Mouse (Mus musculus) liver, postnatal 0 days (tissue): Measurements from ENCODE around the gene Mcemp1. TPM values are rescaled to one million over a fixed set of nuclear protein-coding genes. Genes with fewer than 3 reads are reported as not detected.

Experiments used
- ATAC-seq: fragments of 200-750 bp; cut with Nextera tagmentation; 2 replicates; pipeline ENCODE4 v1.8.0; 2017; ENCODE audit warnings: mild to moderate bottlenecking, moderate library complexity
- DNase-seq: peaks from one replicate; pipeline ENCODE4 v3.0.0-alpha.2; 2016
- H3K27ac ChIP-seq: fragments of 300-500 bp; sonication (generic); 2 replicates; pipeline ENCODE4 v1.5.1; 2014; ENCODE audit warnings: antibody characterized with exemption, moderate library complexity, mild to moderate bottlenecking, low read depth
- H3K27me3 ChIP-seq: fragments of 300-500 bp; sonication (generic); 2 replicates; pipeline ENCODE4 v1.6.1; 2014; ENCODE audit warnings: low read length, control low read depth, mixed read lengths; ENCODE audit not compliant: insufficient read depth
- H3K36me3 ChIP-seq: fragments of 300-500 bp; sonication (generic); replicated peaks from 2 replicates; pipeline ENCODE4 v1.6.1; 2014; ENCODE audit warnings: mild to moderate bottlenecking, control low read depth, low read length, moderate library complexity, mixed read lengths; ENCODE audit not compliant: insufficient read depth
- H3K4me1 ChIP-seq: fragments of 300-500 bp; sonication (generic); 2 replicates; pipeline ENCODE4 v1.6.1; 2014; ENCODE audit warnings: antibody characterized with exemption, mild to moderate bottlenecking, control low read depth; ENCODE audit not compliant: insufficient read depth
- H3K4me2 ChIP-seq: fragments of 300-500 bp; sonication (generic); 2 replicates; pipeline ENCODE4 v1.6.1; 2014; ENCODE audit warnings: low read depth, mild to moderate bottlenecking, low read length, moderate library complexity, mixed read lengths
- H3K4me3 ChIP-seq: fragments of 300-500 bp; sonication (generic); 2 replicates; pipeline ENCODE4 v1.5.1; 2014; ENCODE audit warnings: low read depth, low read length
- H3K9ac ChIP-seq: fragments of 300-500 bp; sonication (generic); replicated peaks from 2 replicates; pipeline ENCODE4 v1.6.1; 2014; ENCODE audit warnings: mild to moderate bottlenecking, moderate library complexity
- H3K9me3 ChIP-seq: fragments of 300-500 bp; sonication (generic); 2 replicates; pipeline ENCODE4 v1.6.1; 2016; ENCODE audit warnings: mild to moderate bottlenecking, control low read depth, low read length, mixed read lengths
- CTCF ChIP-seq: sonication (generic); IDR thresholded peaks from 2 replicates; pipeline ENCODE4 v1.5.1; 2016; ENCODE audit warnings: antibody characterized with exemption, low read depth
- EP300 ChIP-seq: IDR thresholded peaks from 2 replicates; pipeline ENCODE4 v1.6.1; 2016; ENCODE audit warnings: antibody characterized with exemption, low read depth, mild to moderate bottlenecking
- WGBS: fragments of 180-500 bp; shearing (Covaris S2); extraction: QIAGEN DNeasy Blood & Tissue Kit; methylation state at CpG from one replicate; pipeline ENCODE4 v1.1.7; 2014; ENCODE audit not compliant: insufficient replicate concordance; 5-methylcytosine and 5-hydroxymethylcytosine counted together
- polyA plus RNA-seq: library from polyadenylated mRNA; unstranded; fragments of >200 nt; fragmentation: Nextera tagmentation; extraction: Ambion mirVana; gene quantifications from 2 replicates; pipeline ENCODE4 v1.2.1, GENCODE M21; 2015

Gene Mcemp1
- polyA plus RNA-seq, 1 experiment from 2014 or later: 12.8 TPM

DNA sequence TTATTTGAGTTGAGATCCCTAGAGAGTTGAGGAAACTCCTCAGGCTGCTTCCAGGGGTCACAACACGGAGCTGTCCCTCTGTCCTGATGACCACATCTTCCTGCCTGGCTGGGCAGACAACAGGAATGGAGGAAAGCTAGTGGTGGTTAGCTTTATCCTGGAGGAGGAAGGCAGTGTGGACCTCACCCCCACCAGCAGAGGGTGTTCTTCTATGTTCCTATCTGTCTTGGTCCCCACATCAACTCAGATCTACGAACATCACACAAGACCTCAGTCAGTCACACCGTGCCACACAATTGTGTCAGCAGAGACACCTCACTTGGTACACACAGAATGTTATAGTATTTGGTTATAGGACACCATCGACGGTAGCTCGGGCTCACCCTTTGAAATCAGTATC lies 22.0 kb downstream of the Mcemp1 start:
- TF ChIP-seq CTCF: peak; percentile 38
- TF ChIP-seq EP300: no peak
- Histone ChIP-seq H3K4me3 (no peak overlapping the region), H3K36me3 (no peaks in the 10 kb centered on the region), H3K9ac (no peak overlapping the region), H3K27ac (no peak overlapping the region), H3K27me3 (no peaks in the 10 kb centered on the region), H3K4me2 (no peak overlapping the region), H3K9me3 (no peaks in the 10 kb centered on the region), H3K4me1 (no peaks in the 10 kb centered on the region)
- WGBS: 61% methylated on average over 6 of the region's 6 CpGs
- no peak for DNase-seq
- no peak for ATAC-seq

DNA sequence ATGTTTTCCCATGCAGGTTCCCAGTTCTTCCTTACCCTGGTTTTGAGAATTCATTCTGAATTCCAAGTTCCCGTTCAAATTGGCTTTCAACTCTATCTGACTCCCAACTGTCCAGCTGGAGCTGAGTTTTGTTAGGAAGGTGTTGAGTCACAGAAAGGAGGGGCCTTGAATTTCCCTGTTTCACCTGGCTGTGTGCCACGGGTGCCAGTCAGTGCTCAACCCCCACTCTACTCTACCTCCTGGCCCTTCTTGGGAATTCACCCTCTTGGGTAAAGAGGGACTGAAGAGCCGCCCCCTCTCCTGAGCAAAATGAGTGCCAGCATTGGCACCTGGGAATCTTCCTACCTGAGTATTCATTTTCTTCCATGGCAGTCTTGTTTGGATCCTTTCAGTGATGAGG lies 25.2 kb downstream of the Mcemp1 start:
- Histone ChIP-seq H3K9me3 (no peaks in the 10 kb centered on the region), H3K4me1 (no peaks in the 10 kb centered on the region), H3K4me3 (no peak overlapping the region), H3K9ac (no peak overlapping the region), H3K36me3 (no peaks in the 10 kb centered on the region), H3K27ac (no peak overlapping the region), H3K27me3 (no peaks in the 10 kb centered on the region), H3K4me2 (no peak overlapping the region)
- DNase-seq: no peak
- WGBS: 67% methylated on average over 3 of the region's 3 CpGs
- no peak for ATAC-seq
- TF ChIP-seq CTCF (no peak), EP300 (no peak)

DNA sequence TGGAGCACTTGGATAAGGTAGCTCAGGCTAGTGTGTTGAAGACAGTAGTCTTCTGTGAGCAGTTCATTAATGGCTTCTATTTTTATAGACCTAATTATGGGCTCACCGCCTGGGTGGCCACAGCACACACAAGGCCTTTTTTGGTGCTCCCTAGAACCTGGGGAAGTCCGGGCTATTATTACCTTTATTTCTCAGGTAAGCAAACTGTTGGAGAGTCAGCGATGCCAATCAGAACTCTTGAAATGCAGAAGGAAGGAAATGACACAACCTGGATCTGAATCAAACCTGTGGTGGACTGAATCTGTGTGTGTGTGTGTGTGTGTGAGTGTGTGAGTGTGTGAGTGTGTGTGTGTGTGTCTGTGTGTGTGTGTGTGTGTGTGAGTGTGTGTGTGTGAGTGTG lies 28.6 kb downstream of the Mcemp1 start, which contains the start of gene Fcer2a:
Gene Fcer2a (minus strand): TSS at position 55 of the 400 bp plus-strand sequence.
- H3K27me3 ChIP-seq: no peaks in the 10 kb centered on the region
- ATAC-seq (no peak), DNase-seq (no peak)
- no peak within 1 kb of the TSS for H3K27ac ChIP-seq
- H3K36me3 ChIP-seq: no peaks in the 10 kb centered on the region
- H3K9me3 ChIP-seq: no peaks in the 10 kb centered on the region
- H3K4me1 ChIP-seq: no peaks in the 10 kb centered on the region
- no peak within 1 kb of the TSS for H3K4me3 ChIP-seq
- no peak for TF ChIP-seq CTCF
- TF ChIP-seq EP300: no peak
- H3K4me2 ChIP-seq: no peak within 1 kb of the TSS
- H3K9ac ChIP-seq: no peak within 1 kb of the TSS
- 74% methylated on average over 3 of the region's 3 CpGs for WGBS

DNA sequence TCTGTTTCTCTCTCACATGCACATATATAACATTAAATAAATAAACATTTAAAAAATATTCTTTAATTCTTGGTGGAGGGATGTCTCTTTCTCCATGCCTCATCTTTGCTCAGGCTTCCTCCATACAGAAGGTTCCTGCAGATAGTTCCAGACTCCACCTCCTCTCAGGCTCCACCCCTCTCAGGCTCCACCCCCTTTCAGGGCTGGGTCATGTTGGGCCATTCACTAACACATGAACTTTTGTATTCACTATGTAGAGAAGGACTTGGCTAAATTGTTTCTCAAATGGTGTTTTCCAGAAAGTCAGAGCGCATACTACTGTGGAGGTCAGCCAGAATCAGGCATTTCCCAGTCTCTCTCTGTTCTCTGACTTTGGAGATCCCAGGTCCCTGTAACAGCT lies 35.9 kb downstream of the Mcemp1 start:
- DNase-seq (no peak), ATAC-seq (no peak)
- no peak overlapping the region for H3K4me3 ChIP-seq
- no peaks in the 10 kb centered on the region for H3K27me3 ChIP-seq
- H3K36me3 ChIP-seq: no peaks in the 10 kb centered on the region
- H3K9me3 ChIP-seq: no peaks in the 10 kb centered on the region
- H3K4me2 ChIP-seq: no peak overlapping the region
- no peaks in the 10 kb centered on the region for H3K4me1 ChIP-seq
- 93% methylated on average over 1 of the region's 1 CpGs for WGBS
- H3K27ac ChIP-seq: no peak overlapping the region
- no peak overlapping the region for H3K9ac ChIP-seq
- no peak for TF ChIP-seq EP300
- no peak for TF ChIP-seq CTCF

DNA sequence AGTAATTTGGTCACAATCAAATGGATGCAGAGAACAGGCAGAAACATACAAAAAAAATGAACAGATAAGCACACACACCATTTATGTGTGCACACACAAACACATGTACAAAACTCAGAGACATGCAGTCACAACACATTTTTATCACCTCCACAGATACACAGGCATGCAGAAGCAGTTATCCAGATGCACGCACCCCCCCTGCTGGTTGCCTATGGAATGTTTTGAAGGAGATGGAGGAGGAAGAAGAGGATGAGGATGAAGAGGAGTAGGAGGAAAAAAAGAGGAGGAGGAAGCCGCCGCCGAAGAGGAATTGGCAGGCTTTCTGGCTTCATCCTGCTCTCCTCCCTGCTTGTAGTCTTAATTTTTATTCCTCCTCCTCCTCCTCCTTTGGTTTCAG lies 40.2 kb downstream of the Mcemp1 start:
- DNase-seq (no peak), ATAC-seq (no peak)
- no peaks in the 10 kb centered on the region for H3K36me3 ChIP-seq
- no peaks in the 10 kb centered on the region for H3K27me3 ChIP-seq
- H3K4me2 ChIP-seq: no peak overlapping the region
- WGBS: 35% methylated on average over 4 of the region's 4 CpGs
- H3K9ac ChIP-seq: no peak overlapping the region
- 0 out of 2 replicates have a peak, but pooled peaks cover 4% of the 10 kb centered on the region for H3K4me1 ChIP-seq
- no peaks in the 10 kb centered on the region for H3K9me3 ChIP-seq
- TF ChIP-seq EP300 (no peak), CTCF (peak; percentile 67)
- no peak overlapping the region for H3K27ac ChIP-seq
- H3K4me3 ChIP-seq: no peak overlapping the region

DNA sequence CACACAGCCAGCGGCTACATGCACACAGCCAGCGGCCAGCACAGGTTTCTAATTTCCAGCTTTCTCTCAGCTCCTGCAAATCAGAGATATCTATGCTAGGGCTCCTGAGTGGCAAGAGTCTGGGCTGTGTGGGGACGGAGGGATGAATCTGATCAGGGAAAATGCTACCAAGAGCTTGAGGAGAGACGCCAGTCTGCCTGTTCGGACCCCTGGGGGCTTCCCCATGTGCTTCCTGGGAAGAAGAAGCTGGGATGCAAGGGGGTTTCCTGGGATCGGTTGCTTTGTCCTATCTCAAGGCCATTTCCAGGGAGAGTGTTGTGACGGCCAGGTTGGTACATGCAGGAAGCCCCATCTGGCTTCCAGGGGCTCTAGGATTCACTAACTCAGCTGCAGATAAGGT lies 42.1 kb downstream of the Mcemp1 start:
- Histone ChIP-seq H3K4me2 (no peak overlapping the region), H3K4me3 (no peak overlapping the region), H3K9ac (no peak overlapping the region), H3K27me3 (no peaks in the 10 kb centered on the region), H3K9me3 (no peaks in the 10 kb centered on the region), H3K4me1 (peaks cover 11% of the 10 kb centered on the region), H3K27ac (peak overlapping the region; percentile 34; the same call in 1 of the 2 replicates), H3K36me3 (no peaks in the 10 kb centered on the region)
- peak; percentile 49 for ATAC-seq
- 63% methylated on average over 7 of the region's 7 CpGs for WGBS
- DNase-seq: no peak
- no peak for TF ChIP-seq CTCF
- no peak for TF ChIP-seq EP300

DNA sequence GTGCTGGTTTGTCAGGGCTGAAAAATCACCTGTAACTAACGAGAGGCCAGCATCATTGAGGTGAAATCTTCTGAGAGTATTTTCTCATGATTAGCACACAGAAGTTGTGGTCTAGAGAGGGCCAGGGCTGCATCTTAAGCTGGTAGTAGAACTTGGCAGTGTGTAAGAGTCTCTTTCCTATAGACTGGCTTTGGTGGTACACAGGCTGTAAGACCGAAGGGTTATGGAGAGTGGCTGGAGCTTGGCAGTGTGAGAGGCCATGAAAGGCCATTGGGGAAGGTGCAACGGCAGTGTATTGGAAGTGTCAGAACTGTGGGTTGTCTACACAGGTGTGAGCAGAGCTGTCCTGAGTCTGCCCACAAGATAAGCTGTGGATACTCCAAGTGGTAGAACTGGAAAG lies 44.8 kb downstream of the Mcemp1 start:
- Histone ChIP-seq H3K9me3 (no peaks in the 10 kb centered on the region), H3K4me3 (no peak overlapping the region), H3K36me3 (no peaks in the 10 kb centered on the region), H3K9ac (no peak overlapping the region), H3K4me2 (no peak overlapping the region), H3K4me1 (peaks cover 11% of the 10 kb centered on the region), H3K27me3 (no peaks in the 10 kb centered on the region), H3K27ac (no peak overlapping the region)
- no peak for DNase-seq
- TF ChIP-seq CTCF (no peak), EP300 (no peak)
- ATAC-seq: no peak
- WGBS: 54% methylated on average over 3 of the region's 3 CpGs
